Mouse (Mus musculus) ovary, postnatal 36 days (tissue): ENCODE data around the gene Dnajc1.

Source experiments
- DNase-seq: peaks from one replicate; pipeline ENCODE4 v3.0.0; 2022; ENCODE audit warnings: low spot score, mixed read lengths

Dnajc1 gene

DNA sequence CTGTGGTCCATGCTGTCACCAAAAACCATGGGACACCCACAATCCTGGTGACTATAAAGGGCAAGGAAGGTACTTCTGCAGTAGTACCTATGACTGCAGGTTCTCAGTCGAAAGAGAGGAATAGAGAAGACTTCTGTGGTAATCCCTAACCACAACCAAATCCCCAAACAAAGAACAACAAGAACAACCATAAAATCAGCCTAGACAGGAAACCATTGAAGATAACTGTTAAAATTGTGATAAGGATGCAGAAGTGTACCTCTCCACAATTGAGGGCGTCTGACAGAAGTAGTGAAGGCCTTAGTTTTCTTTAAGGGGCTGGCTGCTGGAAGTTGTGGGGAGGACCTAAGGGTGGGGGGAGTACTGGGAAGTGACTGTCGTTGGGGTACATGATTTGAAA, 91.7 kb downstream of the Dnajc1 start:
- no peak for DNase-seq

DNA sequence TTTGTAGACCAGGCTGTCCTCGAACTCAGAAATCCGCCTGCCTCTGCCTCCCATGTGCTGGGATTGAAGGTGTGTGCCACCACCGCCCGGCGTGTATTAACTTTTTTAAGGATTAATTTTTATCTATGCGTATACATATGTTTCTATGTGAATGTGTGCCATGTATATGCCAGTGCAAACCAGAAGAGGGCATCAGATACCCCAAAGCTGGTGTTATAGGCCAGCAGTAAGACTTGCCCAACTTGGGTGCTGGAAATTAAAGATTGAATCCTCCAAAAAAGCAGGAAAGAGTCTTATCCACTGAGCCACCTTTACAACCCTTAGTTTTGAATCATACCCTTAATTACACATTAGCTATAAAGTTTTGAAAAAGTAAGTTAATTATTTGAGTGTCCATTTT, 107.5 kb downstream of the Dnajc1 start:
- no peak for DNase-seq

- no peak for DNase-seq
Observed at GRCm38 (mm10) chr2:18265736-18266135, 126.9 kb downstream of the Dnajc1 start.

DNA sequence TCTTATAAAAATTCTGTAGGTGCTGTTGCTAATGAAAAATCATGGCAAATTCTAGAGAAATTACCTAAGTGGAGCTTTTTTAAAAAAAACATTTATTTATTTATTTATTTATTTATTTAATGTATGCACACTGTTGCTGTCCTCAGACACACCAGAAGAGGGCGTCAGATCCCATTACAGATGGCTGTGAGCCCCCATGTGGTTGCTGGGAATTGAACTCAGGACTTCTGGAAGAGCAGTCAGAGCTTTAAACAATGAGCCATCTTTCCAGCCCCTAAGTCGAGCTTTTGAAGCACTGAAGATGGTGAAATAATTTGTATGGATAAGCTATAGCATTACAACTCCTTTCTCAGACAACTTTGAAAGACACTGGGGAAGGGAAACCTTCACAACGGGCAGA, 128.1 kb downstream of the Dnajc1 start:
- DNase-seq: no peak

GRCm38 (mm10) chr2:18262298-18262697, 130.3 kb downstream of the Dnajc1 start:
- no peak for DNase-seq

- no peak for DNase-seq
Observed at GRCm38 (mm10) chr2:18249224-18249623, 143.4 kb downstream of the Dnajc1 start.

- no peak for DNase-seq
Observed at GRCm38 (mm10) chr2:18235524-18235923, 157.1 kb downstream of the Dnajc1 start.

DNA sequence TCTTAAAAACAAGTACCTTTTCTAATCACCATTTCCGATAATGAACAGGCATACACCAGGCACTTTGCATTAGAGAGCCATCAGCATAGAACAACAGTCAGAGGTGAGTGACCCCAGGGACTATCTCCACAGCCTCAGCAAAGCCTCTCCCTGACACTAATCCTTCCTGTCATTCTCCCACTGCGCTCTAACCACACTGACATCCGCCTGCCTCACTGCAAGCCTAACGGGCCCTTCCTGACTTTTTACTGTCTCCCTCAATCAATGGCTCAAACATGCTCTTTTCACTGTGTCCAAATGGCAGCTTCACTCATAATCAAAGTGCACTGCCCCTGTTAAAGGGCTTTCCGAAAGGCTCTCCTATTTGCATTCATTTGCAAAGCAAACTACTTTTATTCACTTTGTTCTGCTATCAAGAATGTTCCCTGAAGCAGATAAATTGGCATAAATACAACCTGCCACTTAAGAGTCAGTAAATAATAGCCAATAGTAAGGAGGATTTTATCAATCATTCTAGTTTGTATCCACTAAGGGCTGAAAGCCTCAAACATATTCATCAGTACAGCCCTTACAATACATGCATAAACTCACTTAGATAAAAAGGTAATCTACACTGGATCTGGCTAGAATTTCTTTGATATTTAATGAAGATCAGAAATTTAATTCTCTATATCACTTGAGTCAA, 159.6 kb downstream of the Dnajc1 start:
- DNase-seq: no peak

DNA sequence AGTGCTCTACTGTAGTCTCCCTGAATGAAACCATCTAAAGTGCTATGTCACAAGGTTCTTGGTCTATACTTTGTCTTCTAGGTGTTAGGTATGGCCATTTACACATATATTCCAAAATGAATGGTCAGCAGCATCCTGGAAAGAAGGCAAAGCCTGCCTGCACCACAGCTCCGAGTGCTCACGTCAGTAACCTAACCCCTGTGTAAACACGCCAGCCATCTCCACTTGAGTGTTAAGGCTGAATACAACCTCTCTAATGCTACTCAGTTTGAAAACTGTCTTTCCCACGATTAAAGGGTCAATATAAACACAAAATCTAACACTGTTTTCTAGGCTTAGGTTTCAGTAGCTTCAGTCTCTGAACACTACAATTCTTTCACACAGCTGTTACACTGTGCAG, 161.5 kb downstream of the Dnajc1 start:
- DNase-seq: no peak

DNA sequence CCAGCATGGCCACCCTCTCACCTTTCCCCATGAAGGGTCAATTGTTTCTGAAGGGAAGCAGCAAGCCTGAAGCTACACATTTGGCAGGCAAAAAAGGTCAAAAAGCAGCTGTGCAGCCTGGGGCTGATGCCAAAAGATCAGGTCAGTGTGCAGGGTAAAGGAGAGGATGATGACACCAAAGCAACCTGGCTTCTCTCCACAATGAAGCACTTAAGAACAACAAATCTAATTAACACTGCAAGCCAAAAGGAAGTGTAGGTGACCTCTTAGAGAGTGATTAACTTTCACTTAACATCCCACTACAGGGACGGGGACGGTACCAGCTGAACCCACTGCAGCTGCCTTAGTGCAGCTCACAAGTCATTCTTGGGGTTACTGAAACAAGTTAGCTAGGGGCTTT, 163.4 kb downstream of the Dnajc1 start:
- DNase-seq: no peak

DNA sequence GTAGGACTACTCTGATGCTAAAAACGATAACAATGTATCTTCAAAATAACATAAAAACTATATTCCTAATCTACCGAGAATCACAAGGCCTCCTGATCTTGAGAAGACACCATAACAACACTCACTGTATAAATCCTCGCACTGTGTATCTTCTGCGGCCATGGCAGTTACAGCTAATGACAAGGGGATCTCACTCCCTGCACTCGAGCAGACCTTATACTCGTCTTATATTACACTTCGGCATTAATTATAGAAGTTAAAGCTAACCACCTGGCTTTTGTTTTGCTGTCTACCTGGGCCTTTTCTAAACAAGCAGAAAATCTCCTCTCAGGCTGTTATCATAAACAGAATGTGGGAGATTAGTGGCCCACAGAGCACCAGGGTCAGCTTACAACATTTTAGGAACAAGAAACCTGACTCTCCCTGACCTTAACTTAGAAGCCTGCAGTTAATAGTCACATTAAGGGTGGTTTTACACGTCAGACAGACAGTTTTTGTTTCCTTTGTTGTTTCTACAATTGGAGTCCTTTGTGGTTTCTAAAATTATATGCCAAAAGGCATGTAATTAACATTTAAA, 164.1 kb downstream of the Dnajc1 start:
- no peak for DNase-seq

DNA sequence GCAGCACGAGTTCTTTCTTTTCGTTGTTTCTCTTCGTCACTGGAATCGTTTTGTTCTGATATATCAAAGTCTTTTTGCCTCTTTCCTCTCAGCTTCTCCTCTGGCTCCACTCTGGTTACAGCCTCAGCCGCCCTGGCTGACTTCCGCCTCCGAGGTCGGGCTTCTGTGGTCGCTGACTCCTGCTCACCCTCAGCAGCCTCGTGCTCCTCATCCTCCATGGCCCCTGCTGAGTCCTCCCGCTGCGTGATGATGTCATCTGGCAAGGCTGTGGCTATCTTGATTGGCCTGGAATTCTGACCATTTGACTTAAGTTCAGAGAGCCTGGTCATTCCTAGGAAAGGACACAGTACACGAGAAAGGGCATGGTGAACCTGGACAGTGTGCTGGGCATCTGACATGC, 173.1 kb downstream of the Dnajc1 start:
- no peak for DNase-seq

GRCm38 (mm10) chr2:18219136-18219535, 173.5 kb downstream of the Dnajc1 start:
- no peak for DNase-seq

DNA sequence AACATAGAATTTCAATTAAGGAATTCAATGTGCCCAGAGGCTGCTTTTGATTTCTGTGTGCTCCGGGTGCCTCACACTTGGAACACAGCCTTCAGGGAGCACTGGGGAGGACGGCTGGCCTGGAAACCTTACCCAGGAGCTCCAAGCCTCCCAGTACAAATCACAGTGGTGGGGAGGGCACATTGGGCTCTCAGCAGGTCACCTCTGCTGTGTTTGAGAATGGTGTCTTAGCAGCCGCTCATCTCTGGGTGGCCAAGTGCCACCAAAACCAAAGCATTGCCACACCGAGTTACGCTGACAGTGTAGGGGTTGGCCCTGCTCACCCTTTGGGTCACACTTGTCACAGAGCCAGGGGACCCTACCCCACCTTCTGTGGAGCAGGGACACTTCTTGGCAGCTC, 174.1 kb downstream of the Dnajc1 start:
- DNase-seq: no peak

GRCm38 (mm10) chr2:18217867-18218266, 174.8 kb downstream of the Dnajc1 start:
- DNase-seq: no peak

DNA sequence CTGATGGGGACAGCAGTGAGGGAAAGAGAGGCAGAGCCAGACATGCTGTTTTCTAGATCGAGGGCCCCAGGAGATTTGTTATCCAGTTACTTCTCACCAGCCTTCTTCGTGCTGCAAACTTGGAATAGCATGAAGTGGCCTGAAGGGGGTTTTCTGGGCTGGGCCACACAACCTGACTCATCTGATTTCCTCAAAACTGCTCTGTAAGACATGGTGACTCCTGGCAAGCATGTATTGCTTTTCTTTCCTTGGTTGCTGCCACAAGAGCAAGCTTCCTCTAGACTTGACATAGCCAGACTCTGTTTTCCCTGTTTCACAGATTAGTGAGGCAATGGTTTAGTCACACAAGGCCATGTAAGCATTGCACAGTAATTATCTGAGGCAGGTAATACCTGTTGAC, 178.6 kb downstream of the Dnajc1 start:
- no peak for DNase-seq

GRCm38 (mm10) chr2:18209948-18210347, 182.7 kb downstream of the Dnajc1 start:
- no peak for DNase-seq

- DNase-seq: no peak
Observed at GRCm38 (mm10) chr2:18209211-18209823, 183.3 kb downstream of the Dnajc1 start.

DNA sequence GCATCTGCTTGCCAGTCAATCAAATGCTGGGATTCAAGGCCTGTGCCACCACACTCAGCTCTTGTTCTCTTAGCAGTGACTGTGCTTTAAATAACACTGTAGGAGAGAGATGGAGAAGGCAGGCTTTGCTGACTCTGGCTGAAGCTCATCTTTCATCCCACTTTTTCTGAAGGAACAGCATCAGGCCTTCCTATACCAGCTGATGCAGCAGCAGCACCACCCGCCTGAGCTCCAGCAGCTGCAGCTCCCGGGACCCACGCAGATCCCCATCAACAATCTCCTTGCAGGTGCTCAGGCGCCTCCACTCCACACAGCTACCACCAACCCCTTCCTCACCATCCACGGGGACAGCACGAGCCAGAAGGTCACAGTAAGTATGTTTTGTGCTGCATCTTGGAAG, 184.1 kb downstream of the Dnajc1 start:
- no peak for DNase-seq

GRCm38 (mm10) chr2:18206811-18207210, 185.8 kb downstream of the Dnajc1 start:
- no peak for DNase-seq

- peak; percentile 64 for DNase-seq
Observed at GRCm38 (mm10) chr2:18205118-18205517, 187.5 kb downstream of the Dnajc1 start.

- no peak for DNase-seq
Observed at GRCm38 (mm10) chr2:18202923-18203322, 189.7 kb downstream of the Dnajc1 start.

DNA sequence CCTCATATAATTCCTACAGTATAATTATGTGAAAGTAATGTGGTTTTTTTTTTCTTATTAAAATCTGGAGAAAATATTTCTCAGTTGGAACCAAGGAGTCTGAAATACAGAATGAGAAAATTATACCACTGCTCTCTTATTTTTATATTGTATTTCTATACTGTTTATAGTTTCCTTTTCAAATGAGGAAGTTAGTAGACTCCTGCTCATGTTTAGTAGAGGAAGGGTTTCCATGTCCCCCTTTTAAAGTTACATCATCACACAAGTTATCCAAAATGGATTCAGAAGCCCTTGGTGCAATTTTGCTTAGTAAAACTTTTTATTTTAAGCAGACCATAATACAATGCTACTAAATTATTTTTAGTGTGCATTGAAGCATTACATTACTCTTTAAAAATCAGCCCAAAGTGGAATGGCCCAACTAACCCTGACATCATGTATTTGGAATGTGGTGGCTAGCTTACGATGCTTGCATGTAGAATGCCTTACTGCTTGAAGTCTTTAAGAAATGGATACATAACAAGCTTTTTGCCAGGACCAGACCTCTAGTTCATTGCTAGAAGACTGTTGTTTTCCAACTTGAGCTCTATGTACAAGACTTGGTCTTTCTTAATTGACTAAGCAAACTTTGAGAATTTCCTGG, 190.7 kb downstream of the Dnajc1 start:
- DNase-seq: no peak
